Mouse (Mus musculus): Measurements from ENCODE around the gene Safb.

- TF ChIP-seq CTCF (IDR thresholded peaks at IDR 0.05; ENCODE audit: extremely low read depth, insufficient read depth, low read length) (0 out of 2 replicates have a peak, but pooled peaks have one; percentile 19), POLR2A (IDR thresholded peaks at IDR 0.05; ENCODE audit: extremely low read depth, insufficient read depth, low read length) (no peak)
Measured at GRCm38 (mm10) chr17:56537912-56538311, 46.7 kb upstream of the Safb start.
